Mouse (Mus musculus) gastrocnemius, adult 8-10 months (tissue): ENCODE data around the gene Hbb-y. TPM values are rescaled to one million over a fixed set of nuclear protein-coding genes. Genes with fewer than 3 reads are reported as not detected.
"Not testable (repeated sequence)": the region's sequence is repeated elsewhere in the genome, so short reads cannot be mapped to it uniquely, and the experiment has no call there.

Experiments used
- DNase-seq, 2 experiments: peaks; one replicate each; pipeline ENCODE4 v3.0.0; 2022; ENCODE audit warnings: low spot score in 2 of 2
- total RNA-seq, 4 experiments: library from RNA; stranded (reverse); gene quantifications; 2 replicates each; pipeline ENCODE4 v1.2.4; 2022

Gene Hbb-y
- total RNA-seq, 4 experiments from 2014 or later: not detected

GRCm38 (mm10) chr7:103813152-103813551, 39.9 kb downstream of the Hbb-y start:
- DNase-seq: not testable (repeated sequence)

- no peak for DNase-seq
Observed at GRCm38 (mm10) chr7:103812174-103812573, 40.8 kb downstream of the Hbb-y start.

- DNase-seq: no peak
Observed at GRCm38 (mm10) chr7:103811223-103811845, 41.7 kb downstream of the Hbb-y start.

- no peak for DNase-seq
Observed at GRCm38 (mm10) chr7:103810746-103811145, 42.3 kb downstream of the Hbb-y start.

GRCm38 (mm10) chr7:103810296-103810695, 42.7 kb downstream of the Hbb-y start:
- no peak for DNase-seq

GRCm38 (mm10) chr7:103809801-103810155, 43.2 kb downstream of the Hbb-y start:
- DNase-seq: no peak

- DNase-seq: no peak
Observed at GRCm38 (mm10) chr7:103808971-103809800, 43.8 kb downstream of the Hbb-y start.

GRCm38 (mm10) chr7:103808120-103808519, 44.9 kb downstream of the Hbb-y start:
- DNase-seq: not testable (repeated sequence)

GRCm38 (mm10) chr7:103806856-103807255, 46.2 kb downstream of the Hbb-y start:
- no peak for DNase-seq

Other genes starting within 250 kb of the Hbb-y start
- not detected for gene Olfr620, start 240.7 kb downstream of the Hbb-y start, total RNA-seq
- gene Olfr622, start 210.5 kb downstream of the Hbb-y start, total RNA-seq: not detected
- not detected for gene Olfr623, start 189.5 kb downstream of the Hbb-y start, total RNA-seq
- gene Olfr624, start 182.0 kb downstream of the Hbb-y start, total RNA-seq: not detected
- not detected for gene Olfr625-ps1, start 170.5 kb downstream of the Hbb-y start, total RNA-seq
- gene Olfr243, start 138.5 kb downstream of the Hbb-y start, total RNA-seq: not detected
- not detected for gene Olfr628, start 122.8 kb downstream of the Hbb-y start, total RNA-seq
- not detected for gene Olfr629, start 108.3 kb downstream of the Hbb-y start, total RNA-seq
- gene Olfr630, start 95.9 kb downstream of the Hbb-y start, total RNA-seq: not detected
- gene Olfr69, start 81.6 kb downstream of the Hbb-y start, total RNA-seq: not detected
- not detected for gene Olfr68, start 73.5 kb downstream of the Hbb-y start, total RNA-seq
- gene Olfr67, start 61.4 kb downstream of the Hbb-y start, total RNA-seq: not detected
- gene Hbb-bt, start 39.2 kb downstream of the Hbb-y start, total RNA-seq: 10 to 100 TPM; 11.6 to 30.4 (median 18.8) TPM
- gene Hbb-bs, start 25.1 kb downstream of the Hbb-y start, total RNA-seq: 100 to 1,000 TPM; 150 to 315 (median 224) TPM
- gene Hbb-bh2, start 12.7 kb downstream of the Hbb-y start, total RNA-seq: not detected
- gene Hbb-bh1, start 10.1 kb downstream of the Hbb-y start, total RNA-seq: not detected
- gene Olfr66, start 33.0 kb upstream of the Hbb-y start, total RNA-seq: not detected
- not detected for gene Olfr64, start 41.3 kb upstream of the Hbb-y start, total RNA-seq
- gene Olfr65, start 50.3 kb upstream of the Hbb-y start, total RNA-seq: not detected
- gene Olfr631, start 75.6 kb upstream of the Hbb-y start, total RNA-seq: not detected
- gene Olfr632, start 81.1 kb upstream of the Hbb-y start, total RNA-seq: not detected
- gene Olfr633, start 91.2 kb upstream of the Hbb-y start, total RNA-seq: not detected
- gene Olfr635, start 117.9 kb upstream of the Hbb-y start, total RNA-seq: not detected
- not detected for gene Olfr638, start 145.5 kb upstream of the Hbb-y start, total RNA-seq
- not detected for gene Olfr639, start 164.1 kb upstream of the Hbb-y start, total RNA-seq
- gene Olfr640, start 172.4 kb upstream of the Hbb-y start, total RNA-seq: not detected
- gene Olfr641, start 182.2 kb upstream of the Hbb-y start, total RNA-seq: not detected
- gene Olfr642, start 199.4 kb upstream of the Hbb-y start, total RNA-seq: not detected
- gene 4930516K23Rik, start 208.2 kb upstream of the Hbb-y start, total RNA-seq: not detected
- not detected for gene Olfr644, start 218.7 kb upstream of the Hbb-y start, total RNA-seq
- gene Olfr645, start 232.2 kb upstream of the Hbb-y start, total RNA-seq: not detected